Mouse (Mus musculus) limb, embryonic 14.5 days (tissue): Measurements from ENCODE around the gene Olfr418. TPM values are rescaled to one million over a fixed set of nuclear protein-coding genes. Genes with fewer than 3 reads are reported as not detected.
"Not testable (repeated sequence)": the region's sequence is repeated elsewhere in the genome, so short reads cannot be mapped to it uniquely, and the experiment has no call there.

Experiments
- ATAC-seq: fragments of 200-750 bp; cut with Nextera tagmentation; 2 replicates; pipeline ENCODE4 v1.8.0; 2017; ENCODE audit warnings: low read depth, moderate number of reproducible peaks, moderate TSS enrichment; ENCODE audit not compliant: low FRiP score
- DNase-seq: peaks from one replicate; pipeline ENCODE4 v3.0.0-alpha.2; 2015; ENCODE audit warnings: low spot score
- H3K27ac ChIP-seq: fragments of 300-500 bp; sonication (generic); replicated peaks from 2 replicates; pipeline ENCODE4 v1.5.1; 2014; ENCODE audit warnings: low read depth, mild to moderate bottlenecking, low read length, moderate library complexity, mixed read lengths
- H3K27me3 ChIP-seq: fragments of 300-500 bp; sonication (generic); 2 replicates; pipeline ENCODE4 v1.6.1; 2014; ENCODE audit warnings: low read length, mixed read lengths; ENCODE audit not compliant: control insufficient read depth, insufficient read depth
- H3K36me3 ChIP-seq: fragments of 300-500 bp; sonication (generic); 2 replicates; pipeline ENCODE4 v1.6.1; 2014; ENCODE audit warnings: mild to moderate bottlenecking, low read length, moderate library complexity, mixed read lengths; ENCODE audit not compliant: control insufficient read depth, insufficient read depth
- H3K4me1 ChIP-seq: fragments of 300-500 bp; sonication (generic); 2 replicates; pipeline ENCODE4 v1.6.1; 2014; ENCODE audit warnings: antibody characterized with exemption, low read length, mixed read lengths; ENCODE audit not compliant: control insufficient read depth, insufficient read depth
- H3K4me2 ChIP-seq: fragments of 300-500 bp; sonication (generic); replicated peaks from 2 replicates; pipeline ENCODE4 v1.6.1; 2014; ENCODE audit warnings: low read depth, mild to moderate bottlenecking, low read length, moderate library complexity; ENCODE audit not compliant: severe bottlenecking
- H3K4me3 ChIP-seq: fragments of 300-500 bp; sonication (generic); replicated peaks from 2 replicates; pipeline ENCODE4 v1.5.1; 2014; ENCODE audit warnings: low read length
- H3K9ac ChIP-seq: fragments of 300-500 bp; sonication (generic); 2 replicates; pipeline ENCODE4 v1.6.1; 2014; ENCODE audit warnings: mild to moderate bottlenecking, low read depth, low read length, moderate library complexity; ENCODE audit not compliant: severe bottlenecking
- H3K9me3 ChIP-seq: fragments of 300-500 bp; sonication (generic); 2 replicates; pipeline ENCODE4 v1.6.1; 2016; ENCODE audit warnings: low read length; ENCODE audit not compliant: control insufficient read depth
- POLR2A ChIP-seq: fragments of 200-500 bp; IDR thresholded peaks from 2 replicates; pipeline ENCODE4 v1.8.0; 2012; ENCODE audit warnings: inconsistent platforms, mild to moderate bottlenecking, moderate library complexity, borderline replicate concordance; ENCODE audit not compliant: insufficient read depth, insufficient read length; ENCODE audit errors: extremely low read depth
- WGBS: fragments of 180-500 bp; shearing (Covaris S2); extraction: QIAGEN DNeasy Blood & Tissue Kit; methylation state at CpG from one replicate; pipeline ENCODE4 v1.1.7; 2014; 5-methylcytosine and 5-hydroxymethylcytosine counted together
- polyA plus RNA-seq, 2 experiments: library from polyadenylated mRNA; depleted of rRNA in 1 of 2; stranded (reverse) in 1 of 2; unstranded in 1 of 2; fragments of >200 nt; fragmentation: Nextera tagmentation in 1 of 2; extraction: Ambion mirVana in 1 of 2; gene quantifications; 2 replicates each; pipeline versions ENCODE4 v1.2.1 to v1.2.3; 2012 to 2014

Gene Olfr418
- polyA plus RNA-seq (2012; rRNA removed) (not detected in 2 replicates), polyA plus RNA-seq (2014; fragmentation: Nextera tagmentation; extraction: Ambion mirVana) (not detected in 2 replicates)

DNA sequence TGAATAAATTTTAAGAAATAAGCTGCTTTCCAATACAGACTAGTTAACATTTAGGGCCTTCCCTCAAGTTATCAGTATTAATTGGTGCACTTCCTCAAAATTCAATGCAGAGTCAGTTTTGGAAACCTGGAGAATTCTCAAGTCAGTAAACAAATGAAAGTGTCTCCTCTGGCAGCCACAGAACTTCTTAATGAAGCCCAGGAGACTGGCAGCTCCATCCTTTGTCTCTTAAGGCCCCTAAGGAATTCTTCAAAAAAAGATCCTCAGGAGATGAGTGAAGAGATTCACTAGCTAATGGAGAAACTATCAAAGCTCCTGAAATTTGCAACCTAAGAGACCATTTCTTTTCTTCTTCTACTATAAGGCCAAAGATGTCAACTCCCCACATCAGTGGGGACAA is at the start of gene Olfr418:
TSS of gene Olfr418 (plus strand) at position 301 of the 400 bp plus-strand sequence.
- H3K27me3 ChIP-seq = no peaks in the 10 kb centered on the region

DNA sequence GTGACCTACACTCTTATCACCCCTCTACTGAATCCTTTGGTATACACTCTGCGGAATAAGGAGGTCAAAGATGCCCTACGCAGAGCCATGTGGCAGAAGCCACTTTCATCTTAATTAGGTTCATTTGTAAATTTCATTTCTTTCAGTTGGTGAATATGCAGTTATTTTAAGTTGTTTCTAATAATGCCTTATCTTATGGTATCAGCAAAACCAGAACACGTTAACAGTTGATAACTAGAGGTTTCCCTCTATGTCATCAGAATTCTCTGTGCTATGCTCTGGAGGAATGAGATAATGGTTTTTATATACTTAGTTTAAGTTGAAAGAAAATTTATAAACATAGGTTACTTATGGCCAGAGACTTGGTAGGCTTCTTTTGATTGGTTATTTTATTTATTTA is 49.3 kb upstream of the Olfr418 start:
- Histone ChIP-seq H3K27me3 (no peaks in the 10 kb centered on the region), H3K4me2 (no peak overlapping the region), H3K4me1 (no peaks in the 10 kb centered on the region), H3K4me3 (no peak overlapping the region), H3K9me3 (no peaks in the 10 kb centered on the region), H3K9ac (no peak overlapping the region), H3K36me3 (no peaks in the 10 kb centered on the region), H3K27ac (no peak overlapping the region)
- no peak for TF ChIP-seq POLR2A
- 93% methylated on average over 3 of the region's 3 CpGs for WGBS
- DNase-seq (no peak), ATAC-seq (no peak)

More for the DNA sequence above, at the start of gene Olfr418:
- ATAC-seq = no peak
- no peak within 1 kb of the TSS for H3K4me3 ChIP-seq
- H3K4me2 ChIP-seq = no peak within 1 kb of the TSS
- H3K27ac ChIP-seq = no peak within 1 kb of the TSS
- H3K9ac ChIP-seq = no peak within 1 kb of the TSS
- DNase-seq = no peak
- no peaks in the 10 kb centered on the region for H3K4me1 ChIP-seq
- H3K9me3 ChIP-seq = no peaks in the 10 kb centered on the region
- H3K36me3 ChIP-seq = no peaks in the 10 kb centered on the region
- no peak for TF ChIP-seq POLR2A

DNA sequence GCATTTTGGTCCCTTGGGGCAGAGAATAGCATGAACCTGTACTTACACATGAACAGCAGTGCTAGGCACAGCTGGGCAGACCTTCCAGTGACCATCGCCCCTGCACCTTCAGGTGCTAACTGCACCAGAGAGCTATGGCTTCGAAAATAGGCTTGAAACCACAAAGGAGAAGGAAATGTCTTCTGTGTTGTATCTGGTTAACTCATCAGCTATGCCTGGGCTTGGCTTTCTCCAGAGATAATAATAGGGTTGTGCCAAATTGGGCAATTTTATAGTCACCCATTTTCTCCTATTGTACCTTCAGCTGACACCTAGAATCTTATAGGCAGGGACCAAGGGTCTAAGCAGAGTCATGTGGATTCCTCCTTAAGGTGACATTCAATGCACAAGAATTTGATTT is 38.7 kb upstream of the Olfr418 start, which contains the start of gene Fcer1a:
TSS of gene Fcer1a (minus strand) at position 134 of the 400 bp plus-strand sequence.
- no peaks in the 10 kb centered on the region for H3K36me3 ChIP-seq
- no peak within 1 kb of the TSS for H3K9ac ChIP-seq
- no peak for DNase-seq
- no peaks in the 10 kb centered on the region for H3K9me3 ChIP-seq
- H3K27ac ChIP-seq = no peak within 1 kb of the TSS
- H3K4me1 ChIP-seq = no peaks in the 10 kb centered on the region
- H3K27me3 ChIP-seq = no peaks in the 10 kb centered on the region
- TF ChIP-seq POLR2A = no peak
- no peak within 1 kb of the TSS for H3K4me2 ChIP-seq
- WGBS = 69% methylated on average over 2 of the region's 2 CpGs
- no peak for ATAC-seq
- no peak within 1 kb of the TSS for H3K4me3 ChIP-seq

DNA sequence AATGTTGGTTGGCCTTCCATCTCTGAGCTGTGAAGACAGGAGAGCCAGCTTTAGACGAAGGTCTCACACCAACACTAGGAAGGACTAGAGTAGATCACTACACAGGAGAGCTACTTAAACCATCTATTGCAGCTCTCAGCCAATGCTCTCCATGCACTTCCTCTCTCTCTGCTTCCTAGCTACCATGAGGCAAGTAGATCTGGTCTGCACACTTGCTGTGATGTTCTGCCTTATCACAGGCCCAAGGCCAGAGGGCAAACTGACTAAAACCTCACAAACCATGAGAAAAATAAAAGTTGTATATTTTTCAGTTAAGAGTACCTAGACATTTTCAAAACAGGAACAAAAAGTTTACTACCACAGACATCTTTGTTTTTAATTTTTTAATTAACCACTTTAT is 28.8 kb upstream of the Olfr418 start:
- not testable (repeated sequence) for ATAC-seq, H3K4me2 ChIP-seq
- WGBS = 84% methylated on average over 1 of the region's 1 CpGs

DNA sequence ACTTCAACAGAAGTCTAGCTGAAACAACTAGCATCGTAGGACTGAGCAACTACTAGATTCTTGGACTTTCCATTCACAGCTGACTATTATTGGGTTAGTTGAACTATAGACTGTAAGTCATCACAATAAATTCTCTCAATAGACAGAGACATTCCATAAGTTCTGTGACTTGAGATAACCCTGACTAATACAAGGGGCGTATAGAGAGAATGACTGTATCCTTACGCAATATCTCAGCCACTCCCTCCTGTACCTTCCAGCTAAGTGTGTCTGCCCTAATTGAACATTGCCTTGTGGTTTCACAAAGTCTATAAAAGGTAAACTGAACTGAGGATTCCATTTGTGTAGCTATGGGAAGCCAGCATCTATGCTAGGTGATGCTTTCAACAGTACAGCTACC is 15.9 kb upstream of the Olfr418 start:
- H3K9me3 ChIP-seq = no peaks in the 10 kb centered on the region
- no peak for TF ChIP-seq POLR2A
- no peak overlapping the region for H3K4me3 ChIP-seq
- H3K4me2 ChIP-seq = no peak overlapping the region
- 86% methylated on average over 3 of the region's 3 CpGs for WGBS
- no peaks in the 10 kb centered on the region for H3K27me3 ChIP-seq
- no peak for ATAC-seq
- DNase-seq = no peak
- H3K36me3 ChIP-seq = no peaks in the 10 kb centered on the region
- no peaks in the 10 kb centered on the region for H3K4me1 ChIP-seq
- no peak overlapping the region for H3K27ac ChIP-seq
- no peak overlapping the region for H3K9ac ChIP-seq

More for the DNA sequence above, 28.8 kb upstream of the Olfr418 start:
- H3K4me3 ChIP-seq, H3K36me3 ChIP-seq, H3K27ac ChIP-seq, H3K4me1 ChIP-seq, H3K9me3 ChIP-seq, DNase-seq, H3K9ac ChIP-seq, H3K27me3 ChIP-seq: not testable (repeated sequence)

DNA sequence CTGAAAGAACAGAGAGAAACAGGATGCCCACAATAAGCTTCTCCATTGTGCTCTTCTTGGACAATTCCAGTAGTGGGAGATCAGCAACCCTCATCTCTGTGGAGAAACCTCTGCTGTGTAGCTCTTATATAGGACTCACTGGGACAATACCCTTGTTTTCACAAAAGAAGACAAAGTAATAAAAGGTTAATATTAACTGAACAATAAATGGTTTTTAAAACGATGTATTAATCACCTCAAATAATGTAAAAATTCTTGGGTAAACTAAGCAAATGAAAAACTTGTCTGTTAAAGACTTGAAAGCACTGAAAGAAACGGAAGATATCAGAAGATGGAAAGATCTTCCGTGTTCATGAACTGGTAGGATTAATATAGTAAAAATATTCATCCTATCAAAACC is 11.9 kb downstream of the Olfr418 start, which contains the start of gene Mptx2:
TSS of gene Mptx2 (minus strand) at position 101 of the 400 bp plus-strand sequence.
- TF ChIP-seq POLR2A = no peak
- no peak within 1 kb of the TSS for H3K9ac ChIP-seq
- no peaks in the 10 kb centered on the region for H3K4me1 ChIP-seq
- 75% methylated on average over 3 of the region's 3 CpGs for WGBS
- no peaks in the 10 kb centered on the region for H3K27me3 ChIP-seq
- H3K27ac ChIP-seq = no peak within 1 kb of the TSS
- H3K4me2 ChIP-seq = no peak within 1 kb of the TSS
- ATAC-seq = no peak
- no peak for DNase-seq
- no peaks in the 10 kb centered on the region for H3K36me3 ChIP-seq
- no peaks in the 10 kb centered on the region for H3K9me3 ChIP-seq
- H3K4me3 ChIP-seq = no peak within 1 kb of the TSS

DNA sequence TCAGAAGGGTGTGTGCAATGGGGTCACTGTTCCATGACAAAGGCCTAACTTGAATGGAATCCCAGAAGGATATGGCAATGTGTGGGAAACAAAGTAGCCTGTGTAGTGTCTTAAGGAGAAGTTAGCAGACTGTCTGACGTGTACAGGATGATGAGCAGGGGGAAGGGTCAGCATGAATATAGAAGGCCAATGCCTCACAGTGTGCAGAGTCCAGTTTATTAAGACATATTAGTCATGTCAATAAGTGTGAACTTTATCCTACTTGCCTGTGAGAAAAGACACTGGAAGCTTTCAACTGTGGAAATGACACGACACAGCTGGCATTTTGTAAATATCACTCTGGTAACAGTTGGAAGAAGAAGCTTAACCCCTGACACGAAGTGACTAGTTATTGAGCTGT is 37.0 kb downstream of the Olfr418 start:
- not testable (repeated sequence) for H3K9me3 ChIP-seq, H3K36me3 ChIP-seq, H3K9ac ChIP-seq, H3K4me3 ChIP-seq, H3K4me1 ChIP-seq, H3K4me2 ChIP-seq, H3K27ac ChIP-seq, H3K27me3 ChIP-seq, DNase-seq, ATAC-seq
- WGBS = 59% methylated on average over 3 of the region's 3 CpGs

DNA sequence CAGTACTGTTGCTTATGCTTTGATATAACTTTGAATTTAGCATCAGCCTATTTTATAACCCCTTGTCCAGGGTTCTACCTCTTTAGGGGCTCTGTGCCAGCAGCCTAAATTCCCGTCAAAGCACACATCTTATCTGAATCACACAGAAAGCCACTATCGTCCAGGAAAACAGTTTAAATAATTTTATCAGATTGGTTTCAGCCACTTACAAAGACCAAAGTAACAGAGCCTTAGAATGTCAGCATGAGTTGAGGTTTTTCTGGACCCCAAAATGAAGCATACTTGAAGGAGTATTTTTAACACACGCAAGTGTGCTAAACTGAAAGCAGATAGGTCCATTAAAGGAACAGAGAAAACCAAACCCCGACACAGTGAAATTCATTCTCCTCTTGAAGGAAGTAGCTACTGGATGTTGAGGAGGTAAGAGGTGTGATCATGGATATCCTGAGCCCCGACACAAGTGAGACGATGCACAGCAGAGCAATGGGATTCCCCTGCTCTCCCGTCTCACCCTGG is 47.8 kb downstream of the Olfr418 start:
- WGBS = 73% methylated on average over 7 of the region's 7 CpGs
- H3K4me2 ChIP-seq, H3K4me1 ChIP-seq, H3K9me3 ChIP-seq, H3K9ac ChIP-seq, DNase-seq, ATAC-seq, H3K4me3 ChIP-seq, H3K36me3 ChIP-seq, H3K27me3 ChIP-seq, H3K27ac ChIP-seq: not testable (repeated sequence)
